Mouse (Mus musculus): ENCODE data around the gene Sema4b.

Gene Sema4b

DNA sequence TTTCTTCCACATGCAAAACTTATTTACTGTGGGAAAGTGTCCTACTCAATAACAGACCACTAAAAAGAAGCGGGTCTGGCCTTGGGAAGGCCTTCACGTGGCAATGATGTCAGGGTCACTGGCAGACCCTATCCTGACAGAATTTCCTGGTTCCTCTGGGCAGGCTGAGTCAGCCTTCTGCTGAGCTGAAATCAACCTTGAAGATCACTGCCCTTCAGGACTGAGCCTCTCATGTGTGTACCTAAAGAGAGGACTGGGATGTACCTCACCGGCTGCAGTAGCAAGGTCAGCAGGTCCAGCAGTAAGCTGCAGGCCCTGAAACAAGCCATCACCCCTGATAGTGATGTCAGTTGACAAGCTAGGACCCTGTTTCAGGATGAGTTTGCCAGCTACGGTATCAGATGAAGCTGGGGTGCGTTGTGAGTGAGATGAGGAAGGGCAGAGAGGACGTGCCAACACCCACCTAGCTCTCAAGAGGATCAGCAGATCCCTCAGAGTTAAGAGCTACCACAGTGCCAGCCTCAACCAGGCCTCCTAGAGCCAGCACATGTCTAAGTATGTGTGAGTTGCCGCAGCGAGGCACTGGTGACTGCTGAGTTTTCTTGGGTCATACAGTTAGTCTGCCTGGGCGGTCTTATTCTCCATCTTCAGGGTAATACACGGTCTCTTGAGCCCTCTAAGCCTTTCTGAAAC, 8.5 kb upstream of the Sema4b start:
- DNase-seq: no peak

DNA sequence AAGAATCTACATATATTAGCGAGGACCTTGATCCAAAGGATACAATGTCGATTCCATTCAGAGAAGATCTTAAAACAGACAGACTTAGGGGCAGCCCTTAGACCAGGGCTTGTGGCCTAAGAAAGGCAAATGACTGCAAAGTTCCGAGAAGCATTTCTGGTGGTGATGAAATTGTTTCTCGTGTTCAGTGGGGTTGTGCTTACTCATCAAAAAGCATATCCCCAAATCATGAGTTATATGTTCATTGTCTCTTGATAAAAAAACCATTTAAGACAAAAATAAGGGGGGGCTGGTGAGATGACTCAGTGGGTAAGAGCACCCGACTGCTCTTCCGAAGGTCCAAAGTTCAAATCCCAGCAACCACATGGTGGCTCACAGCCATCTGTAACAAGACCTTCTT, 7.3 kb upstream of the Sema4b start:
- no peak for DNase-seq

DNA sequence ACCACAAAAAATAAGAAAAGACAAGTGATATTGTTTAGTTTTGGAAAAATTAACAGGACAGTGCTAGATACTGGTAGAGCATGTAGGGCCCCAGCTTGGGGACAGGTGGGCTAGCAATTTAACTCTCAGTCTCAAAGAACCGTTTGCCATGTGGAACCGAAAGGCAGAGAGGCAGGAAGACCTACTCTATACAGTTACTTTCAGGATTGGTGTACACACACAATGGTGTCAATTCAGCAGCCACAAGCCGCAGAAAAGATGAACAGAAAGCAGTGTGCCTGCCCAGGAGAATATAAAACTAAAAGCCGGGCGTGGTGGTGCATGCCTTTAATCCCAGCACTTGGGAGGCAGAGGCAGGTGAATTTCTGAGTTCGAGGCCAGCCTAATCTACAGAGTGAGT, 6.9 kb upstream of the Sema4b start:
- DNase-seq: no peak

DNA sequence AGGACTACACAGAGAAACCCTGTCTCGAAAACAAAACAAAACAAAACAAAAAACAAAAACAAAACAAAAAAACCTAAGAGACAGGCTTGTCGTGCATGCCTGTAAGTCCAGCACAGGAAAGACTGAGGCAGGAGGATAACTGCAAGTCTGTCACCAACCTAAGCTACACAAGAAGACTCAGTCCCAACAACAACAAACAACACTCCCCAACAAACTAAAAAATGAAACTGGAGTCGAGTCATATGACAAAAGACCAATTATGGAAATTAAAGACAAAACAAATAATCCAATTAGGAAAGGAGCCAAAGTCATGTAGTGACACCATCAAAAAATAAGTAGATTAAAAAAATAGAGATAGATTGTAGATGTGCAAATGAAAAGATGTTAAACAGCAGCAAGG, 6.4 kb upstream of the Sema4b start:
- DNase-seq: no peak

DNA sequence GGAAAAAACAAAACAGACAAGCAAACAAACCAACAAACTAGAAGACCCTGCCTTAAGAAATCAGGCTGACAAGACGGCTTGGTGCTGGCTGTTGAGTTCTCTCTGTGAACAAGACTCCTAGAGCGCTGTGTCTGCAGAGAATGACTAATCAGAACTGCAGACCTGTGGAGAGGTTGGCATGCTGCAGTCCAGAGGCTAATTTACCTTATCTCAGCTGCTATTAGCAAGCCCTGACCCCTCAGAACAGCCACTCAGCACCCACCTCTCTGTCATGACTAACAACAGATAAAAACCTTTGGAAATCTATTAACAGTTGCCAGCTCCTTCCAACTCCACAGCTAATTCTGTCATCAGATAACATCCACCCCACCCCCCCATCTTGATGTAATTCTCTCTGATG, 5.6 kb upstream of the Sema4b start:
- no peak for DNase-seq

DNA sequence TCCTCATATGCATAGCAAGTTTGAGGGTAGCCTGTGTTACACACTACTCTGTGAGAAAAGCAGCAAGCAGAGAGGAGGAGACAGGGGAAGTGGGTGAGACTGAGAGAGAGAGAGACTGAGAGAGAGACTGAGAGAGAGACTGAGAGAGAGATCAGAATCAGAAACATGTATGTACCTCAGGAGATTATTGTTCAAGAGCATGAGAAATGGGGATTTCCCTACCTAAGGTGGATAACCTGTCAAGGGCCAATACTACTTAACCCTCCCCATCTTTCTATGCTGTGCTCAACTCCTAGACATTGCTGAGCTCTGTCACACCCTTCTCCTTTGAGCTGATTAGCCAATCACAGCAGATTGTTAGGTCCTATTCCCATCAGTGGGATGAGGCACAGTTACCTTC, 4.5 kb upstream of the Sema4b start:
- no peak for DNase-seq

DNA sequence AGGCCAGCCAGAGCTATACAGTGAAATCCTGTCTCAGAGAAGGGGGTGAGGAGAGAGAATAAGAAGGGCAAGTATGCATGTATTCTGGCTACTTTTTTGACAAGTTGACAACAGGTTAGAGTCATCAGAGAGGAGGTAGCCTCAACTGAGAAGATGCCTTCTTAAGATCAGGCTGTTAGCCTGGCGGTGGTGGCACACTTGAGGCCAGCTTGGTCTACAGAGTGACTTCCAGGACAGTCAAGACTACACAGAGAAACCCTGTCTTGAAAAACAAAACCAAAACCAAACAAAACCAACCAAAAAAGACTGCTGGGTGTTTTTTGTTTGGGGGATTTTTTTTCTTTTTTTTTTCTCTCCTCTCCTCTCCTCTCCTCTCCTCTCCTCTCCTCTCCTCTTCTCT, 3.2 kb upstream of the Sema4b start:
- DNase-seq: no peak

DNA sequence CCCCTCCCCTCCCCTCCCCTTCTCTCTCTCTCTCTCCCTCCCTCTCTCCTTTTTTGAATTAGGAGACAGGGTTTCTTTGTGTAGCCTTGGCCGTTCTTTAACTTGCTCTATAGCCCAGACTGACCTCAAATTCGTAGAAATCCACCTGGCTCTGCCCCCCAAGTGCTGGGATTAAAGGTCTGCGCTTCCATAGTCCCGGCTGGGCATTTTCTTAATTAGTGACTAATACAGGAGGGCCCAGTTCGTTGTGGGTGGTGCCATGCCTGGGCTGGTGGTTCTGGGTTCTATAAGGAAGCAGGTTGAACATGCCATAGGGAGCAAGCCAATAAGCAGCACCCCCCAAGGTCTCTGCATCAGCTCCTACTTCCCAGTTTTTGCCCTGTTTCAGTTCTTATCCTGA, 2.7 kb upstream of the Sema4b start:
- no peak for DNase-seq

DNA sequence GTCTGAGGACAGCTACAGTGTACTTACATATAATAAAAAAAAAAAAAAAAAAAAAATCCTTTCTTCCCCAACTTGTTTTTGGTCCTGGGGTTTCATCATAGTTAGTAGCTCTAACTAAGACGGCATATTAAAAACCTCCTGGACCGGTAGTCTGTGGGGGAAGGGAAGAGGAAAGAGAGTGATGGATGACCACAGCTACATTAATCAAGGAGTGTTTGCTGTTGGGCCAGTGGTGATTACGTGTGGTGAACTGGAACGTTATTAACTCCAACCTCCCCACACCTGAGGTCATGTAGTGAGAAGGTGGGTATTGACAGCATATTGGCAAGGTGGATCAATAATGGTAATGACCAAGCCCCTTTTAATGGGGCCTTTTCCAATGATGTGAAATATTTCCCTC, 2.1 kb upstream of the Sema4b start:
- DNase-seq: no peak

DNA sequence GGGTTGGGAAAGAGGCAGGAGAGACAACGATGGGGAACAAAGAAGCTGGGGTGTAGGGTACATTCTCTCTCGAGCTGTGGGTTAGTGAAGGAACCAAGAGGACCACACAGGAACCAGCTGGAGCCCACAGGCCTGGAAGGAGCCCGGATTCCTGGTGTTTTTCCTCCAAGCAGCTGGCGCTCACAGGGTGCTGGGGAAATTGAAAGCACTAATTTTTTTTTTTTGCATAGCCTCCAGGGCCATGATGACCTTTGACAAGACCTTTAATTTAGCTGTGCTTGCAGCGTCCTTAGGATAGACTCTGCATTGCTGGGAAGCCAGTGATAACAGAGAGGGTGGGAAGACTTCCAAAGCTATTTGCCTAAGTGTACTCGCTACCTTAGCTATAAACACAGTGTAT, 1.7 kb upstream of the Sema4b start:
- no peak for DNase-seq

DNA sequence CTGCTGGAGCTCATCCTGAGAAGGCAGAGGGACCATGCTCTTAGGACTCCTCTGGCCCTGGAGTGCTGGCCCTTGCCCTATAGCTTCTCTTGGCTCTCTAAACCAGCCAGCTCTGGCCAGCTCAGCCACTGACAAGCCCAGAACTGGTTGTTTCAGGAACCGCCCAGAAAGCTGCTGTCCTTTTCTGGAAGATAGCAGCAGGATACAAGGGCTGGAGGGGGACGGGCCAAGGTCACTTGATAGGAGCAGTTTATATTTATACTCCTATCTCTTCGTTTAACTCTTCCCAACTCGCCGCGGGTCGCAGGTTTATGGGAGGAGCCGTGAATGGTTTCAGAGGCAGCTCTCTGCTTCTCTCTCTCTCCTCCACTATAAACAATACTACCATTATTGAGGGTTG, 620 bp upstream of the Sema4b start:
- DNase-seq: no peak

DNA sequence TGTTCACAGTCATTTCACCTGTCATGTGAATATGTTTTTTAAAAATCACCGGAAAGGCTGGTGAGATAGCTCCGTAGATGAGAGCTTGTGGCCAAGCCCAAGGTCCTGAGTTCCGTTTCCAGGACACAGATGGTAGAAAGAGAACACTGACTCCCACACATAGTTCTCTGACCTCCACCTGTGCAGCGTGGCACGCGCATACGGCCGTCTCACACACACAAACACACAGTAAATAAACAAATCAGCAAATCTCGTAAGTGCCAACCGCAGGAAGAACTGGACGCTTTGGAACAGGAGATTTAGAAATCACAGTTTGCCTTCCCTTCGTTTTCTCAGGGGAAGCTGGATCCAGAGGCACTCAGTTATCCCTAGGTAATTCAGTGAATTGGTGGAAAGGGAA, 860 bp downstream of the Sema4b start:
- no peak for DNase-seq

DNA sequence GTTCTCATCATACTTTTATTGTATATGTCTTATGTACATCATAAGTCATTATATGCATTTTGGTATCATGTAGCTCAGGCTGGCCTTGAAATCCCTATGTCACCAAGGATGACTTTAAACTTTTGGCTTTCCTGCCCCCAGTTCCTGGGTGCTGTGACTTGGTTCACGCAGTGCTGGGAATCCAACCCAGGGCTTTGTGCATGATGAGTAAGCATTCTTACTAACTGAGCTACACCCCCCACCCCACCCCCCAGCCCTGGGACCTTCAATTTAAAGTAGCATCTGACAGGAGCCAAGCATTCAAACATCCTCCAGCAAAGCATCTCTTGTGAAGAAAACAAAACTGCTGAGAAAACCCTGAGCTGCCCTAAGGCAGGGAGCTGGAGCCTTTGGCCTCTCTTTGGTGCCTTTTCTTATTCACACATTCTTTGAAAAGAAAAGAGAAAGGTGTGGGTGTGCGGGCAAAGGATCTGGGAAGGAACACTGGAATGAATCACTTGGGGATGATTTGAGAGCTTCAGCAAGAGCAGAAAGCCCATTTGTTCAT, 2.0 kb downstream of the Sema4b start:
- DNase-seq: no peak

DNA sequence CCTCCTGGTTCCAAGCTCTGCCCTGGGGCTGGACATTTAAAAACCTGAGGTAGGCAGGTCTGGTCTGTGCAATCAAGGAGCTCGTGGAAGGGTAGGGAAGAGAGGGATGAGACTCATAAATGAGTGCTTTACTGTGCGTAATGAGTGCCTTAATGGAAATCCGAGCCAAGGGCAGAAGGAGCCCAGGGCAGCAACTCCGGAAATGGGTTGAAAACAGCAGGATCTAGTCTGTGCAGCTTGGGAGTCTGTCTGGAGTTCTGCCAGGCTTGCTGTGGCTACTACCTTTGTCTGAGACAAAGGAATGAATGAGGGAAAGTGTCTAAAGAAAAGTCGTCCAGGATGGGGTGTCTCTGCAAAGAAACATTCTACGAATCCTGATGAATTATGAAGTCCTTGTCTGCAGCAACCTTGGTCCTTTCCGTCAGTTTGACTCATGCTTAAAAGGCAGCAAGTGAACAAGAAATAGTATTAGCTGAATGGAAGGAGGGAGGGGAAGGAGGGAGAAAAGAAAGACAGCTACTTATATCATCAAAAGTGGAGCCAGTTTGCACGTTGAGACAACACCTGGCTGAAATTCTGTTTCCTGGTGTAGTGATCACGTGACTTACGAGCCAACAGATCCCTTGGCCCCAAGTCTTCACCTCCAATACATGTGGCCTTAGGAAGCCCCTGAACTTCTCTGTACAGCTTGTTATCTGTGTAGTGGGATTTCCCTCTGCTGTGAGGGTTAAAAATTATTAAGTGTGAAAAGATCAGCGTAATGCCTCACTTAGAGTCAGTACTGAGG, 2.7 kb downstream of the Sema4b start:
- DNase-seq: no peak

DNA sequence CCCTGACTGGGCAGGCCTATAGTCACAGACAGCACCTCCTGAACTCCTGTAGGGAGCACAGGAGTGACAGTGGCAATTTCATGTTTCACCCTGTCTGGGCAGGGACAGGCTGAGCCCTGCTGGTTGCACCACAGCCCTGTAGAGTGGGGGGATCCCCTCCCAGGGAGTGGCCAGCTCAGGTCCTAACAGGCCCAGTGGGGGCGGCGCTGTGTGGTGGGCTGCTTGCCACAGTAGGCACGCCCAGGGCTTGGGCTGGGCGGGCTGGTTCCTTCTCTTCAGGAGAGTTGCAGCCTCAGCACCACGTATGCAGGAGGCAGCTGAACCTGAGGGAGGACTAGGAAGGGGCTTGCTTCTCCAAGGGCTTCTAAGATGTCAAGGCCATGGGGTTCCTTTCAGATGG, 4.8 kb downstream of the Sema4b start:
- DNase-seq: peak; percentile 60

DNA sequence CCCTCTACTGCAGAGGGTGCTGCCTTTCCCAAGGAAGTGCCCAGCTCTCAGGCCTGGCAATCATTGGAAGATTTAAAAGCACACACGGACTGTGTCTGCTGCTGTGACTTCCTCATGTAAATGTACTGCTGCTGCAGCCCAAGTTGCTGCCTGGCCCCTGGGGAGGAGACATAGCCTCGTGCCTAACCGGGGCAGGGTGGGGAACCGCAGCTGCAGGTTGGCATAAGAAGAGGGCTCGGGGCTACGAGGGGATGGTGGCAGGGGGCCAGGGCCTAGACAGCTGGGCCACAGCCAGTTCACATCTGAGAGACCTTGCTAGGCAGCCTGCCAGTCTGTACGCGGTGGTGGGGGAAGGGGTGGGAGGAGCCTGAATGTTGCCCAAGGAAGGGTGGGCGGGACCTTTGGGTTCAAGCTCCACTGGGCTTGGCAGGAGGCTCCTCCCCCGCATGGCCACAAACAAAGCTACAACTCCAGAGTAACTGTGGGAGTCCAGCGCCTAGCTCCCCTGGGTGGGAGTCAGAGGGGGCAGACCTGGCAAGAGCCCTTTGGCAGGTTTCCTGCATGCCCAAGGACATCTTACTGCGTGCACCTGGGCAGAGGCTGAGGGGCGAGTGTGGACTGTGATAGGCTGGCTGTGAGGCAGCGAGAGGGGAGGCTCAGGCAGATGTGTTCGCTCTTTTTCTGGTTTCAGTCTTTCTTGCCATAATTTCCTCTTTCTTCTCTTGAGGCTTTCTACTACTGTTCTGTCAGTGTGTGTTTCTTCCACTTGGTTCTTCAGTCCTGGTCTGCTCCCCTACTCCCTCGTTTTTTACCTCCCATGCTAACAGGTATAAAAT, 5.8 kb downstream of the Sema4b start:
- peak; percentile 91 for DNase-seq

DNA sequence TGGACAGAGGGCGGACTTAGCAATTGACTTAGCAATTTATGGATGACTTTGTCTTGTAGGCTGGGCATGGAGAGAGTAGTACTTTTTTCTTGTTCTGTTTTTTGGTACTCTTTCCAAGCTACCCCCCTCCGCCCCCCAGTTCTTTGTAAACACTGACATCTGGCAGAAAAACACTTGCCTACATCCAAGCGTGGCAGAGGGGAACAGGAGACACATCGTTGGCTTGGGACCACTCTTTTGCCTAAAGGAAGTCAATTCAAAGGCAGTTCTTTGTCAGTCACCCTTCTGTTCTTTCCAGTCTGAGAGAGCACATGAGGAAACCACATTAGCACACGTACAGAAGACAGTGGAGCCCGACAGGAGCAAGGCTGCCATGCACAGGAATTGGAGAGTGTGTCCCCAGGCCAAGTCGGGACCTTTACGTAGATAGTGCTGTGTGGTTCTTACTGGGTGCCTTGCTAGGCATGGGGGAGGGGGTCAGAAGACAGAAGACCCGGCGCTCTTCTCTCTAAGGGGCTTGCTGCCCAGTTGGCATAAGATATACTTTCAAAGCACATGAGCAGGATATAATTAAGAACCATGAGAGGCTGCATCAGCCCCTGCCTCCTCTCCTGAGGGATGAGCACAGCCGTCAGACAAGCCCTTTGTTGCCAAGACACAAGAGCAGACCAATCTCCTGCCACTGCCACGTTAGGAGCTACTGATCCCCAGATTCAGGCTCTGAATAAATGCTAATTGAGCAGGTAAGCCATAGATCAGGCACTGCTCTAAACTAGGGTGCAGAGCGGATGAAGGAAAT, 7.5 kb downstream of the Sema4b start:
- peak; percentile 27 for DNase-seq

DNA sequence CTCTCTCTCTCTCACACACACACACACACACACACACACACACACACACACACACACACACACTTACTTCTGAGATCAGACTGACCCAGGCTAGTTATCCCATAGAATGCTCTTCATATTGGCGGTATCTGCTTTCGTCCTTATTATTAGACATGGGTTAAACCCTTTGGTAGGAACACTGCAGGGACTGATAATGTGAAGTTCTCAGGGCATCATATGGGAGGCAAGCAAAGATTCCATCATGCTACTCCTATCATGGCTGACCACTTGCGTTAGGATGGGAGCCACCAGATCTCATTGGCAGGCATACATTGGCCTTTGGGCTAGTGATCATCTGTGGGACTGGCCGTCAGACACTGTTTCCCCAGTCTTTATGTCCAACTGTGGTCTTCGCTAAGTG, 8.5 kb downstream of the Sema4b start:
- DNase-seq: no peak

DNA sequence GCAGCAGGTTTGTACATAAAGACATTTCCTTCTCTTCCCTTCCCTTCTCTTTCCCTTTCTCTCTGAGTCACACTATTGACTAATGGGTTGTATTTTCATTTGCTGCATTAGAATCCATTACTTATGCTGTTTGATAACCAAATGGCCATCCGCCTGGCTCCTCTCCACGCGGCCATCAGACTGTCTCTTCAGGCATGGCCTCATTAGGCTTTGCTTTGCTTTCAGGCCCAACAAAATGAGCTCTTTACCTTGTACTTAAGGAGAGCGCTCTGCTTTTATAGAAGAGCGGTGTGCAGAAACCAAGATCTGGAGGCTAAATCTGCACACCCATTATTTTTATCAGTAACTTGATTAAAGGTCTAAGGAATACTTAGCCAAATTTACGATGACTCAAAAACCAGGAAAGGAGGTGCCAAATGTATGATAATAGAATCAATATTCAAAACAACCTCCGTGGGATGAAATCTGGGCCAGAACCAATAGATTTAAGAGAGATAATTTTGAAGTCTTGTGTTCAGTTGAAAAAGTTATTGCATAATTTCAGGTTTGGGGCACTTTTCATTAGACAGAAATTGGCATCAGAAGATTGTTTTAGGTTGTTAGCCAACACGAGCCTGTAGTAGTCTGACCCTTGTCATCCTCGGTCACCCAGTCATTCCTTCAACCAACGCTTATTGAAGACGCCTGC, 9.1 kb downstream of the Sema4b start:
- no peak for DNase-seq

DNA sequence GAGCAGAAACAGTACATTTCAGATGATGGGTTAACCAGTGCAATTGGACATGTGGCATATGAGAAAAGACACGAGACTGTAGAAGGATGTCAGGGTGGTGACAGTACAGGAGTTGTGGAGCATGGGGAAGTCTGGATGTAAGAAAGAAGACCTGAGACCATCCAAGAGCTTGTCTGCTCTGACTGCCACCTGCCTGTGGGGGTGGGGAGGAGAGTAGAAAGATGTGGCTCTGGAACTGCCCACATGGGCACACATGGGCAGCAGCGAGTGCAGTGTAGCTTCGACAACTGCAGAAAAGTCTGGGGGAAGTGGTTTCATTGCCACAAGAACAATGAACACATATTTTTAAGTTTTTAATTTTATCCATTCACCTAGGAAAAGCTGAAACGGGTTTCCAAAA, 10.7 kb downstream of the Sema4b start:
- DNase-seq: peak; percentile 57

DNA sequence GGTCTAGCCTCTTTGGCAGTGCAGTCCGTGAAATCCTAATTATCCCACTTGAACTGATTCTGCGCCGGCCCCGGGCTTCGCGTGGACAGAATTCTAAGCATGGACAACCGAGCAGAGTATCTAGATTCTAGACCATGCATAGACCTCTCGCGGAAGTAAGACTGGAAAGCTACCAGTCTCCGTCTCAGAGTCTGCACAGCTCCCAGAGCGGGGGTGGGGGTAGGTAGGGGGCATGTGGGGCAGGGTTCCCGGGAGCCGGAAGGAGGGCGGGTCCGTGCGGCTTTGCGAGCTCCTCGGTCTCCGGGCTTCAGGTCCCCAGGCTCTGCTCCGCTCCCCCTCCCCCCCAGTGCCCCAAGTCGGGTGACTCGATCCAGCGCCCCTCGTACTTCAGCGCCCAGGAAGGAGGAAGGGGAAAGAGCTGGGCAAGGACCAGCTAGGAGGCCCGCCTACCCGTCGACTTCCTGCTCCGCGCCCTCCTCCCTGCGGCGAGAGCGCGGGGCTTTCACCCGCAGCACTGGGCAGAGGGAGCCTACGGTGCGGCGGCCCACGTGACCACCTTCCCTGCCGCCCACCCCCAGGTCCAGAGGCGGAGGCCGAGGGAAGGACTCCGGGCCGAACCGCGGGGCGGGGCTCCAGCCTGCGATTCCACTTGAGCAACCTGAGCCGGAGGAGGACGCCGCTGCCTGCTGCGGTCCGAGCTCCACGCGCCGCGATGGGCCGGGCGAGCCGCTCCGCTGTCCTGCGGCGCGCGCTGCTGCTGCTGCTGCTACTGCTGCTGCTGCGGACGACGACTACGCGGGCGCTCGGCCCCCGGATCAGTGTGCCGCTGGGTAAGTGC, 11.5 kb downstream of the Sema4b start:
- DNase-seq: peak; percentile 77
